Mouse (Mus musculus) lung, postnatal 0 days (tissue): ENCODE results near the gene Gm1043.

Experiments used
- CTCF ChIP-seq: IDR thresholded peaks from 2 replicates; pipeline ENCODE4 v1.5.1; 2016; ENCODE audit warnings: antibody characterized with exemption, mild to moderate bottlenecking
- EP300 ChIP-seq: IDR thresholded peaks from 2 replicates; pipeline ENCODE4 v1.6.1; 2016; ENCODE audit warnings: antibody characterized with exemption, mild to moderate bottlenecking, control low read depth

DNA sequence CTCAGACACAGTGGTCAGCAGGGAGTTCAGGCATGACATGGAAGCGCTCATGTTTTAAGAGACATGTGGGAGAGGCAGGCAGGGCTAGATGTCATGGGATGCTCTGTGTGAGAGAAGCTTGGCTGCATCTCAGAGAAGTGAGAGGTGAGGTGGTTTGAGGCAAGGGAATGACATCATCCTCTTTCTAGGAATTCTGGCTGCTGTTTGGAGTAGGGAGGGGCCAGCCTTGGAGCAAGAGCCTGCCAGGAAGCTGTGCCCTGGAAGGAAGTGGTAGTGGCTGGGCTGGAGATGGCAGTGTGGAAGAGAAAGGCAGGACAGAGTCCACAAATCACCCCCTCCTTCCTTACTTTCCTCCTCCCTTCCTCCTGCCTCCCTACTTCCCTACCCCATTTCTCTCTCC lies 140.5 kb downstream of the Gm1043 start:
- TF ChIP-seq CTCF (no peak), EP300 (no peak)
